Mouse (Mus musculus) layer of hippocampus, postnatal 10 days (tissue): ENCODE data around the gene Elmsan1. TPM values are rescaled to one million over a fixed set of nuclear protein-coding genes. Genes with fewer than 3 reads are reported as not detected.

ENCODE experiments used
- DNase-seq, 2 experiments: peaks; one replicate each; pipeline ENCODE4 v3.0.0; 2021; ENCODE audit warnings: low spot score in 2 of 2
- total RNA-seq, 2 experiments: library from RNA; stranded (reverse); gene quantifications; 2 replicates each; pipeline ENCODE4 v1.2.3; 2021

Gene Elmsan1
- total RNA-seq, 2 experiments from 2014 or later = 13.3 to 13.5 TPM

DNA sequence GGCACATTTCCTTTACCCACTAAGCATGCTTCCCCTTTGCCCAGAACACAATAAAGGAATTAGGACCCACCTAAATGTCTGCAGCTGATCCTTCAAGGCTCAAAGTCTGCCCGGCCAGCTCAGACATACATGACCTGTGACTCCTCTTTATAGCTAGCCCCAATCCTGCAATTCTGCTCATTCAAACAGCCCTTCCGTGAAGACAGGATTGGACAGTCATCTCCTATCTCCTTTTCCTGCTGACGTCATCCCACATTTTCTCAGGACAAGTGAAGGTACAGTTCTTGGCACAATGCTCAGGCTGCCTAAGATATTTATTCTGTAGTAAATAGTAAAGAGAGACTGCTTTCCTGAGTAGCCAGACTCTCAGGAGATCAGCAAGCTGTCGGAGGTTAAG lies 1.6 kb downstream of the Elmsan1 start:
- no peak for DNase-seq

GRCm38 (mm10) chr12:84215758-84216440 lies 2.8 kb downstream of the Elmsan1 start:
- DNase-seq = no peak

DNA sequence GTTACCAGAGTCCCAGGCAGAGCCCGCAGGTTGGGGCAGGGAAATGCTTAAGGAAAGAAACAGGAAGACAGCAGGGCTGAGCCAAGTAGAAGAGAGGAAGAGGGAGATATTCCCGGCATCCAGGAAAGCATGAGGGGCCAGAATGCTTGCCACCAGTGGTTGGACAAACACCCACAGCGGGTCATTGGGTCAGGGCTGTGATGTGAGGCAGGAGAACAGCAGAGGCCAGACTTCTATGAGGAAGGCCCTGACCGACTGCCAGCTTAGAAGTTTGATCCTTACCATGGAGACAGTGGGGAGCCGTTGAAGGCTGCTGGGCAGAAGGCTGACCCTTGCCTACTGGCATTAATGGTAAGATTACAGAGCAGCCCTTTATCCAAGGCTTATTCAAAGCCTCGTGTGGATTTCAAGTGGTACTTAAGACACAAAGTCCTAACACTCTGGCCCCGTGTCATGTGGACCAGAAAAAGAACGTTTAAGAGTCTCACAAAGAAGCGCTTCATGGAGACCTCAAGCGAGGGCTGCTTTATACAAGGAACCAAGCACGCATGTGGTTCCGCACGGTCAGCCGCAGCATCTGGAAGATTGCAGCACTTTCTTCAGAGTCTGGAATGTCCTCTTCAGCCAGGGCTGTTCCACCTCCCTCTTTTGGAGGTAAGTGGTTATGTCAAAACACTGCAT lies 4.0 kb downstream of the Elmsan1 start:
- DNase-seq = no peak

DNA sequence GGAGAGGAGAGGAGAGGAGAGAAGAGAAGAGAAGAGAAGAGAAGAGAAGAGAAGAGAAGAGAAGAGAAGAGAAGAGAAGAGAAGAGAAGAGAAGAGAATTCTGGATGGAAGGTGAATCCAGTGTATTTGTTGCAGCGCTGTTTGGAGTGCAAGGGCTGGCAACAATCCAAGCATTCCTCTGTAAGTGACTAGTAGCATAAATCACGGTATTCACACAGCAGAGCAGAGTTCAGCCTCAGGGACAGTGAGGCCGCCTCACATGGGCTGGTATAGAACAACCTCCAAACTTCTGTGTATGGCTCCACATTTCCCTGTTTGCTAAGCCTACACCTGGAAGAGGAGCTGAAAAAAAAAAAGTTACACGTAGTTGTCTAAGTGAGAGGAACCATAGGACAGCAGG lies 6.4 kb downstream of the Elmsan1 start:
- DNase-seq = no peak

GRCm38 (mm10) chr12:84211021-84211538 lies 7.6 kb downstream of the Elmsan1 start:
- DNase-seq = no peak

- no peak for DNase-seq
These were observed 8.4 kb downstream of the Elmsan1 start for GRCm38 (mm10) chr12:84210288-84210687.

DNA sequence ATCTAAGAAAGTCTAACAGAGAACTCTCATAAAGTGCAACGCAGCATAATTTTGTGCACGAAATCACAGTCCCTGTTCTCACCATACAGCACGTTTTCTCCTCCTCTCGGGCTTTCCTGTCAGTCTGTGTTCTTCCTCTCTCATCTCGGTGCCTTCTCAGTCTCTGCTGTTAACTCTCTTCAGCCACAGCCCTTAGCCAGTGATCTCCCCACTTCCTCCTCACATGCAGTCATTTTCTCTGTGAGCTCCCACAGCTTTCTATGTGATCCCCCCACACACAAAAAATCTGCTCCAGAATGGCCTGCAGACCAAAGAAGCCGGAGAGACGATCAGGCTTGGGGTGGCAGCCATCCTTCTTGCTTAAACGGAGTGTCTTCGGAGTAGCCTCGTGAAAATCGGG lies 9.6 kb downstream of the Elmsan1 start:
- DNase-seq = no peak

GRCm38 (mm10) chr12:84207209-84207817 lies 11.4 kb downstream of the Elmsan1 start:
- DNase-seq = no peak

DNA sequence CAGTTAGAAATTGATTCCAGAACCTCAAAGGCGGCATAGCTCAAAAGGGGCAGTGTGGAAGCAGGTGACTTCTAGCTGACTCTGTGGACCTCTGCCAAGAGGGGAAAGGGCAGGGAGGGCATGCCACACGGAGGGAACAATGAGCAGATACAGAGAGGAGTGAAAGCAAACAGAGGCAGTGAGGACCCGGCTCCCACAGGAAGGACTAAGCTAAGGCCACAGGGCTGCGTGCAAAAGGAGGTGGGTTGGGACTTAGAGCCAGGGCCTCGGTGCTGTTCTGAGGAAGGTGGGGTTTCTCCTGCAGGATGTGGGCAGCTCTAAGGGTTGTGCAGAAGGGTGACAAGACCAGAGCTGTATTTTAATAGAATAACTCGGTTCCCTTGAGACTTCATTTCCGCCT lies 12.2 kb downstream of the Elmsan1 start:
- DNase-seq = no peak

- DNase-seq = no peak
These were observed 13.0 kb downstream of the Elmsan1 start for GRCm38 (mm10) chr12:84205659-84206185.

GRCm38 (mm10) chr12:84204662-84205061 lies 14.0 kb downstream of the Elmsan1 start:
- DNase-seq = no peak

- DNase-seq = no peak
These were observed 14.9 kb downstream of the Elmsan1 start for GRCm38 (mm10) chr12:84203778-84204216.

DNA sequence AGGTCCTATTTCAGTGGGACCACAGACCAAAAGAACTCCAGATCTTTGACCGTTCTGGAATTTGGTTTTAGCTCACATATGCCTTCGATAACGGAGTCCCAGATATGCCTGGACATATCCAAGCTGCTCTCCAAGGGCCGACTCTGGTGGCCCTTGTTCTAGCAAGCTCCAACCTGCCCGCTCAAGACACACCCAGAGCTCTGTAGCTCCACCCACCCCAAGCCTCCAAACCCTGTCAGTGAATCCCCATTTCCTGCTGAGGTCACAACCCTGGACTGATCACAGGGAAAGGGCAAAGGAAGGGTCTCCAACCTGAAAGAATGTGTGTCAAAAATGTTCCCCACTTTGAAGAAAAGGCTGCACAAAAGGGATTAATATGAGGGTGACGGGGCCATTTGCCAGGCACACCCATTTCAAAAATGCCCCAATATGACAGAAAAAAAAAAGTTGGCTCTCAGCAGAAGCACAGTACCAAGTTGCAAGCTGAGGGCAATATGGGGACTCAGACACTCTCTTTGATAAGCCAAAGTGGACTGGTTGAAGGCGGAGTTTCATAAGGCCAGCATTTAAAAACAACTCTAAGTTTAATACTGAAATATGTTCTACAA lies 15.4 kb downstream of the Elmsan1 start:
- no peak for DNase-seq

GRCm38 (mm10) chr12:84202561-84202960 lies 16.1 kb downstream of the Elmsan1 start:
- DNase-seq = no peak

DNA sequence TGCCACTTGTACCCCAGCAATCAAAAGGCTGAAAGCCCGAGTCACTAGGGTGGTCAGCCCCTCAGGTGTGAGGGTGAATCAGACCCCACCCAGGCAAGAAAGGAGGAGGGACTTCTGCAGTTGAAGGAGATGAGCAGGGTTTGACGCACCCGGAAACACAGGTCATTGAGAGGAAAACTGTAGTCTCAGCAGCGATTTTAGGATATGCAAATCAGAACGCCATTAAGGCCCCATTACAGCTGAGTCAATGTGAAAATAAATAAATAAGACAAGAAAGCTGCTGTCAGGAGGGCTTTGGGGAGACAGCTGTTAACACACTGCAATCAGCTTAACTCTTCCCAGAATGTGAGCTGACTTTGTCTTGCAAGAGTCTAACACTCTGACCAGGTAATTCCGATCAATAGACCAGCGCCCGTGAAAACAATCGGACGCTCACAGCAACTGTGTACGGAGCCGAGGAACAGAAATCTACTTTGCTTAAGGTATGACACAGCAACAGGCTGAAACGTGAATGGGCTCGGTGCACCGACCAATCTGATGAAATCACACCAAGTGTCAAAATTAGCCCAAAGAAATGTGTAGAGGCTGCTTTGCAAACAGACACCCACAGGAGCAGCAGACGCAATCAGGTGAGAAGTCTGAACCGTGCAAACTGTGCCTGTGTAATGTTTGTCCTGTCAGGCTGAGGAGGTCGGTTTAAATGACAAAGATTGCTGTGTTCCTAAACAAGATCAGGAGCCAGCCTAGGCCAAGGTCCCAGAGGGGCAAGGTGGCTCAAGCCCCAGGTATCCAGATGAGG lies 16.8 kb downstream of the Elmsan1 start:
- DNase-seq = no peak

GRCm38 (mm10) chr12:84201222-84201621 lies 17.5 kb downstream of the Elmsan1 start:
- DNase-seq = no peak

- no peak for DNase-seq
These were observed 19.8 kb downstream of the Elmsan1 start for GRCm38 (mm10) chr12:84198880-84199279.

GRCm38 (mm10) chr12:84198076-84198679 lies 20.5 kb downstream of the Elmsan1 start:
- DNase-seq = no peak

- no peak for DNase-seq
These were observed 23.5 kb downstream of the Elmsan1 start for GRCm38 (mm10) chr12:84195195-84195594.

- DNase-seq = no peak
These were observed 24.1 kb downstream of the Elmsan1 start for GRCm38 (mm10) chr12:84194400-84195109.
